Mouse (Mus musculus) kidney, postnatal 10 days (tissue): ENCODE results near the gene Nup54.

ENCODE experiments used
- DNase-seq: peaks from one replicate; pipeline ENCODE4 v3.0.0; 2021; ENCODE audit warnings: mixed read lengths

Gene Nup54

GRCm38 (mm10) chr5:92411461-92412140 is 23.4 kb downstream of the Nup54 start:
- DNase-seq = no peak

- DNase-seq = no peak
Measured at GRCm38 (mm10) chr5:92410486-92410885, 24.5 kb downstream of the Nup54 start.

- DNase-seq = peak; percentile 32
Measured at GRCm38 (mm10) chr5:92409361-92410155, 25.5 kb downstream of the Nup54 start.

GRCm38 (mm10) chr5:92404400-92404678 is 30.7 kb downstream of the Nup54 start:
- DNase-seq = no peak

- no peak for DNase-seq
Measured at GRCm38 (mm10) chr5:92403562-92404399, 31.2 kb downstream of the Nup54 start.

- no peak for DNase-seq
Measured at GRCm38 (mm10) chr5:92402816-92403215, 32.2 kb downstream of the Nup54 start.

- peak; percentile 92 for DNase-seq
Measured at GRCm38 (mm10) chr5:92398153-92398552, 36.9 kb downstream of the Nup54 start.

GRCm38 (mm10) chr5:92396476-92396875 is 38.5 kb downstream of the Nup54 start:
- no peak for DNase-seq

- DNase-seq = no peak
Measured at GRCm38 (mm10) chr5:92395764-92396163, 39.3 kb downstream of the Nup54 start.

GRCm38 (mm10) chr5:92393863-92394262 is 41.2 kb downstream of the Nup54 start:
- no peak for DNase-seq

GRCm38 (mm10) chr5:92392542-92392941 is 42.5 kb downstream of the Nup54 start:
- no peak for DNase-seq

- no peak for DNase-seq
Measured at GRCm38 (mm10) chr5:92390615-92391014, 44.4 kb downstream of the Nup54 start.

GRCm38 (mm10) chr5:92389977-92390376 is 45.0 kb downstream of the Nup54 start:
- DNase-seq = no peak

- peak; percentile 77 for DNase-seq
Measured at GRCm38 (mm10) chr5:92387433-92387832, 47.6 kb downstream of the Nup54 start.

- DNase-seq = peak; percentile 61
Measured at GRCm38 (mm10) chr5:92386643-92387042, 48.4 kb downstream of the Nup54 start.

- DNase-seq = no peak
Measured at GRCm38 (mm10) chr5:92386102-92386501, 48.9 kb downstream of the Nup54 start.

- peak; percentile 60 for DNase-seq
Measured at GRCm38 (mm10) chr5:92384855-92385254, 50.2 kb downstream of the Nup54 start.

GRCm38 (mm10) chr5:92383747-92384146 is 51.3 kb downstream of the Nup54 start:
- no peak for DNase-seq

- no peak for DNase-seq
Measured at GRCm38 (mm10) chr5:92382349-92382679, 52.7 kb downstream of the Nup54 start.

- DNase-seq = peak; percentile 91
Measured at GRCm38 (mm10) chr5:92381550-92382348, 53.3 kb downstream of the Nup54 start.

GRCm38 (mm10) chr5:92376795-92377405 is 58.1 kb downstream of the Nup54 start:
- no peak for DNase-seq

- peak; percentile 61 for DNase-seq
Measured at GRCm38 (mm10) chr5:92375368-92375767, 59.7 kb downstream of the Nup54 start.
